Mouse (Mus musculus): Measurements from ENCODE around the gene Appl2. TPM values are rescaled to one million over a fixed set of nuclear protein-coding genes. Genes with fewer than 3 reads are reported as not detected.
"Not testable (repeated sequence)": the region's sequence is repeated elsewhere in the genome, so short reads cannot be mapped to it uniquely, and the experiment has no call there.

The Appl2 gene
- total RNA-seq (2021) = 100 to 1,000 TPM; 103 to 116 TPM
- long read RNA-seq, experiment 1, transcript Appl2-201 (21 exons, 3,020 nt) = major isoform, 33 of 57 reads
- long read RNA-seq, experiment 1, partial matches to known transcripts = 18 of 57 reads
- long read RNA-seq, experiment 1, other reads (novel, unspliced or antisense) = 6 of 57 reads
- long read RNA-seq, experiment 2, transcript Appl2-201 (21 exons, 3,020 nt) = major isoform, 77 of 124 reads
- long read RNA-seq, experiment 2, partial matches to known transcripts = 18 of 124 reads
- long read RNA-seq, experiment 2, other reads (novel, unspliced or antisense) = 29 of 124 reads

GRCm38 (mm10) chr10:83648131-83649020 lies at the start of gene Appl2:
Gene Appl2, minus strand, starts transcription at chr10:83648738.
- peak; percentile 91 to 92 for DNase-seq (ENCODE audit: low spot score in 2 of 2)

- no peak for DNase-seq (ENCODE audit: low spot score in 2 of 2)
Observed at GRCm38 (mm10) chr10:83696226-83696625, 47.7 kb upstream of the Appl2 start.

- no peak for DNase-seq (ENCODE audit: low spot score in 2 of 2)
Observed at GRCm38 (mm10) chr10:83692175-83692895, 43.8 kb upstream of the Appl2 start.

- DNase-seq (ENCODE audit: low spot score in 2 of 2) = no peak
Observed at GRCm38 (mm10) chr10:83688215-83688614, 39.7 kb upstream of the Appl2 start.

- DNase-seq (ENCODE audit: low spot score in 2 of 2) = no peak
Observed at GRCm38 (mm10) chr10:83681334-83681733, 32.8 kb upstream of the Appl2 start.

GRCm38 (mm10) chr10:83666556-83666955 lies 18.0 kb upstream of the Appl2 start:
- DNase-seq (ENCODE audit: low spot score in 2 of 2) = no peak

GRCm38 (mm10) chr10:83661925-83662324 lies 13.4 kb upstream of the Appl2 start:
- no peak for DNase-seq (ENCODE audit: low spot score in 2 of 2)

- no peak for DNase-seq (ENCODE audit: low spot score in 2 of 2)
Observed at GRCm38 (mm10) chr10:83660605-83661004, 12.1 kb upstream of the Appl2 start.

- DNase-seq (ENCODE audit: low spot score in 2 of 2) = peak in 1 of 2 experiments; percentile 36
Observed at GRCm38 (mm10) chr10:83654591-83654990, 6.1 kb upstream of the Appl2 start.

- not testable (repeated sequence) for DNase-seq (ENCODE audit: low spot score in 2 of 2)
Observed at GRCm38 (mm10) chr10:83652205-83652866, 3.8 kb upstream of the Appl2 start.

GRCm38 (mm10) chr10:83649037-83649436 lies 499 bp upstream of the Appl2 start:
- DNase-seq (ENCODE audit: low spot score in 2 of 2) = no peak

GRCm38 (mm10) chr10:83646351-83646885 lies 2.1 kb downstream of the Appl2 start:
- DNase-seq (ENCODE audit: low spot score in 2 of 2) = no peak

GRCm38 (mm10) chr10:83645716-83645990 lies 2.9 kb downstream of the Appl2 start:
- no peak for DNase-seq (ENCODE audit: low spot score in 2 of 2)

GRCm38 (mm10) chr10:83644865-83645715 lies 3.4 kb downstream of the Appl2 start:
- no peak for DNase-seq (ENCODE audit: low spot score in 2 of 2)

- no peak for DNase-seq (ENCODE audit: low spot score in 2 of 2)
Observed at GRCm38 (mm10) chr10:83644167-83644566, 4.4 kb downstream of the Appl2 start.

- DNase-seq (ENCODE audit: low spot score in 2 of 2) = no peak
Observed at GRCm38 (mm10) chr10:83641641-83642040, 6.9 kb downstream of the Appl2 start.

GRCm38 (mm10) chr10:83639881-83640386 lies 8.6 kb downstream of the Appl2 start:
- no peak for DNase-seq (ENCODE audit: low spot score in 2 of 2)

- no peak for DNase-seq (ENCODE audit: low spot score in 2 of 2)
Observed at GRCm38 (mm10) chr10:83637295-83637694, 11.2 kb downstream of the Appl2 start.

- DNase-seq (ENCODE audit: low spot score in 2 of 2) = no peak
Observed at GRCm38 (mm10) chr10:83636191-83636590, 12.3 kb downstream of the Appl2 start.

- no peak for DNase-seq (ENCODE audit: low spot score in 2 of 2)
Observed at GRCm38 (mm10) chr10:83634461-83634860, 14.1 kb downstream of the Appl2 start.
